In the genomic region with DNA sequence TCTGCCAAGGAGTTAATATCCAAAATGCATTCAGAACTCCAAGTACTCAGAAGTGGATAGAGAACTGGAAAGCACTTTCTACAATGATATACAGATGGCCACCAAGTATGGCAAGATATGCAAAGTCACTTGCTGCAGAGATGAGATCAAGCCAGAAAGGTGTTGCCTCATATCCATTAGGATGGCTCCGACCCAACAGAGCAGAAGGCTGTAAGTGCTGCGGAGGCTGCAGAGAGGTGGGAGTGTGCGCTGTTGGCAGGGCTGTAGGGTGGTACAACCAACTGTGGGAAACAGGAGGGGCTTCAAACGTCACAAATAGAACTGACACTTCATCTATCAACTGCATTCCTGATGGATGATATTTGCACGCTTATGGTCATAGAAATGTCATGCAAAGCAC, we compare ENCODE assay signal across 13 mouse cellular contexts. TPM values are rescaled to one million over a fixed set of nuclear protein-coding genes. Genes with fewer than 3 reads are reported as not detected.
DNase-seq lines count a peak whose midpoint lies in the region; ATAC-seq lines count a peak whose summit lies in the region.
"Had no signal": no experiment of that assay in that cellular context is flagged by ENCODE, and none has a peak within 500 bp of the region (broad histone marks: within the 10 kb centered on the region; RNA-seq: fewer than 3 reads in every experiment).

No protein-coding gene starts in this region.

- DNase-seq in forebrain, embryonic 14.5 days (ENCODE audit: low spot score): peak; percentile 83
- DNase-seq in lung, postnatal 4 days: no peak
- DNase-seq in cerebellum, postnatal 14 days: peak; percentile 82 to 86
- peak; percentile 64 to 86 for DNase-seq in layer of hippocampus, postnatal 14 days (ENCODE audit: low spot score in 2 of 2)
- no peak for DNase-seq in testis, postnatal 10 days (ENCODE audit: low spot score)
- DNase-seq: kidney, adult 9 months had no signal

- no peaks in the 10 kb centered on the region for H3K9me3 ChIP-seq in forebrain, embryonic 14.5 days (replicated peaks; ENCODE audit: control insufficient read depth, low read length)
- H3K9me3 ChIP-seq in forebrain, embryonic 12.5 days: no peaks in the 10 kb centered on the region
- H3K9me3 ChIP-seq in lung, embryonic 15.5 days: no peaks in the 10 kb centered on the region
- H3K9me3 ChIP-seq in heart, embryonic 12.5 days (replicated peaks): no peaks in the 10 kb centered on the region
- H3K9me3 ChIP-seq: liver, embryonic 15.5 days had no signal

- no peaks in the 10 kb centered on the region for H3K36me3 ChIP-seq in forebrain, embryonic 14.5 days (ENCODE audit: control insufficient read depth, insufficient read depth, low read length)
- no peaks in the 10 kb centered on the region for H3K36me3 ChIP-seq in forebrain, embryonic 12.5 days (replicated peaks)
- H3K36me3 ChIP-seq in lung, embryonic 15.5 days: no peaks in the 10 kb centered on the region
- 0 out of 2 replicates have a peak, but pooled peaks cover 3% of the 10 kb centered on the region for H3K36me3 ChIP-seq in heart, embryonic 12.5 days
- H3K36me3 ChIP-seq: liver, embryonic 15.5 days had no signal

- WGBS in forebrain, embryonic 14.5 days: 68% methylated on average over 5 of the region's 5 CpGs
- WGBS in forebrain, embryonic 12.5 days: 85% methylated on average over 5 of the region's 5 CpGs
- WGBS in lung, embryonic 15.5 days: 50% methylated on average over 5 of the region's 5 CpGs
- 67% methylated on average over 5 of the region's 5 CpGs for WGBS in heart, embryonic 12.5 days

- no peak overlapping the region for H3K4me3 ChIP-seq in forebrain, embryonic 14.5 days (ENCODE audit: low read depth, low read length)
- H3K4me3 ChIP-seq in forebrain, embryonic 12.5 days (replicated peaks): no peak overlapping the region
- no peak overlapping the region for H3K4me3 ChIP-seq in lung, embryonic 15.5 days
- H3K4me3 ChIP-seq in heart, embryonic 12.5 days: no peak overlapping the region
- H3K4me3 ChIP-seq: liver, embryonic 15.5 days; myocyte had no signal

- no peaks in the 10 kb centered on the region for H3K27me3 ChIP-seq in forebrain, embryonic 14.5 days (replicated peaks; ENCODE audit: control insufficient read depth, insufficient read depth, low read length)
- H3K27me3 ChIP-seq in forebrain, embryonic 12.5 days: no peaks in the 10 kb centered on the region
- no peaks in the 10 kb centered on the region for H3K27me3 ChIP-seq in lung, embryonic 15.5 days
- no peaks in the 10 kb centered on the region for H3K27me3 ChIP-seq in heart, embryonic 12.5 days (replicated peaks)
- H3K27me3 ChIP-seq: liver, embryonic 15.5 days had no signal

- no peak overlapping the region for H3K27ac ChIP-seq in forebrain, embryonic 14.5 days (ENCODE audit: low read depth, low read length)
- H3K27ac ChIP-seq in forebrain, embryonic 12.5 days: no peak overlapping the region
- H3K27ac ChIP-seq in lung, embryonic 15.5 days: no peak overlapping the region
- H3K27ac ChIP-seq in heart, embryonic 12.5 days (ENCODE audit: poor library complexity, severe bottlenecking): no peak overlapping the region
- H3K27ac ChIP-seq: liver, embryonic 15.5 days had no signal

- no peaks in the 10 kb centered on the region for H3K4me1 ChIP-seq in forebrain, embryonic 14.5 days (ENCODE audit: control insufficient read depth, insufficient read depth, low read length)
- no peaks in the 10 kb centered on the region for H3K4me1 ChIP-seq in forebrain, embryonic 12.5 days
- peaks cover 53% of the 10 kb centered on the region for H3K4me1 ChIP-seq in lung, embryonic 15.5 days
- peaks cover 47% of the 10 kb centered on the region for H3K4me1 ChIP-seq in heart, embryonic 12.5 days (replicated peaks)

- peak; percentile 95; the same call in 1 of the 2 replicates for ATAC-seq in forebrain, embryonic 14.5 days
- ATAC-seq in forebrain, embryonic 12.5 days (ENCODE audit: low FRiP score): no peak
- ATAC-seq in lung, embryonic 15.5 days (ENCODE audit: borderline replicate concordance, extremely low read depth, low FRiP score, low TSS enrichment): peak; percentile 20; the same call in 1 of the 2 replicates
- ATAC-seq in heart, embryonic 12.5 days (ENCODE audit: insufficient number of reproducible peaks, low FRiP score): no peak
- ATAC-seq: hindbrain, embryonic 16.5 days had no signal

- H3K9ac ChIP-seq in forebrain, embryonic 14.5 days (ENCODE audit: low read length): no peak overlapping the region
- H3K9ac ChIP-seq in forebrain, embryonic 12.5 days: no peak overlapping the region
- H3K9ac ChIP-seq in lung, embryonic 15.5 days: no peak overlapping the region
- no peak overlapping the region for H3K9ac ChIP-seq in heart, embryonic 12.5 days
- H3K9ac ChIP-seq: liver, embryonic 15.5 days had no signal

- no peak overlapping the region for H3K4me2 ChIP-seq in forebrain, embryonic 14.5 days (ENCODE audit: low read length)
- no peak overlapping the region for H3K4me2 ChIP-seq in forebrain, embryonic 12.5 days
- H3K4me2 ChIP-seq in lung, embryonic 15.5 days: no peak overlapping the region
- H3K4me2 ChIP-seq in heart, embryonic 12.5 days: no peak overlapping the region
- H3K4me2 ChIP-seq: heart, embryonic 11.5 days; liver, embryonic 15.5 days had no signal

RNA-seq across cellular contexts. Expression of a gene that starts 7.5 kb away (rescaled TPM):
- 8.1 and 10.9 TPM in 2 replicates for polyA plus RNA-seq in forebrain, embryonic 14.5 days (2014; fragmentation: Nextera tagmentation; extraction: Ambion mirVana)
- 7.4 and 7.7 TPM in 2 replicates for polyA plus RNA-seq in forebrain, embryonic 12.5 days (2016; fragmentation: Nextera tagmentation; extraction: Ambion mirVana)
- 15.8 and 17.2 TPM in 2 replicates for polyA plus RNA-seq in lung, embryonic 15.5 days (2015; fragmentation: Nextera tagmentation; extraction: Ambion mirVana)
- 1 to 10 TPM; 5.2 to 6.1 TPM for total RNA-seq in layer of hippocampus, postnatal 14 days (2021)
- 14.0 and 14.3 TPM in 2 replicates for polyA plus RNA-seq in heart, embryonic 12.5 days (2016; fragmentation: Nextera tagmentation; extraction: Ambion mirVana)

RNA-seq across cellular contexts. Expression of a gene that starts 8.0 kb away (rescaled TPM):
- polyA plus RNA-seq in forebrain, embryonic 14.5 days (2014; fragmentation: Nextera tagmentation; extraction: Ambion mirVana): 121 and 135 TPM in 2 replicates
- polyA plus RNA-seq in forebrain, embryonic 12.5 days (2016; fragmentation: Nextera tagmentation; extraction: Ambion mirVana): 96.9 and 99.6 TPM in 2 replicates
- polyA plus RNA-seq in lung, embryonic 15.5 days (2015; fragmentation: Nextera tagmentation; extraction: Ambion mirVana): 115 and 121 TPM in 2 replicates
- total RNA-seq in layer of hippocampus, postnatal 14 days (2021): 10 to 100 TPM; 62.4 to 75.0 TPM
- polyA plus RNA-seq in heart, embryonic 12.5 days (2016; fragmentation: Nextera tagmentation; extraction: Ambion mirVana): 91.3 and 94.0 TPM in 2 replicates

Comparison
In these comparisons a context has a peak if more than half of its experiments do, and no peak if none do; other contexts are left out.
1. ATAC-seq: peak in forebrain, embryonic 14.5 days (single experiment) and lung, embryonic 15.5 days (single experiment); none in forebrain, embryonic 12.5 days (single experiment) and heart, embryonic 12.5 days (single experiment).
2. DNase-seq: peak in forebrain, embryonic 14.5 days (single experiment), cerebellum, postnatal 14 days (2 of 2) and layer of hippocampus, postnatal 14 days (2 of 2); none in lung, postnatal 4 days (0 of 2) and testis, postnatal 10 days (single experiment).